Mouse (Mus musculus) gastrocnemius, postnatal 36 days (tissue): ENCODE measurements around the gene Gnat2. TPM values are rescaled to one million over a fixed set of nuclear protein-coding genes. Genes with fewer than 3 reads are reported as not detected.

Experiments used
- DNase-seq, 2 experiments: peaks; one replicate each; pipeline ENCODE4 v3.0.0; 2022
- intact Hi-C: fragments of 180-260 bp; cut with DNase I; formaldehyde crosslinking; loops from one replicate; pipeline ENCODE4 v1.15.1; 2025
- long read RNA-seq, 2 experiments: library from polyadenylated mRNA; stranded (forward); transcript quantifications; one replicate each; pipeline ENCODE4 v2.0.0; 2021
- total RNA-seq, 2 experiments: library from RNA; stranded (reverse); gene quantifications; 2 replicates each; pipeline ENCODE4 v1.2.3; 2021

The Gnat2 gene
- under 1 TPM; 0.25 to 0.28 TPM for total RNA-seq
- long read RNA-seq, experiment 1, result 0 reads
- long read RNA-seq, experiment 2, result 0 reads

GRCm38 (mm10) chr3:108092536-108093115 is at the start of gene Gnat2:
Gnat2 (plus strand) TSS chr3:108092789.
- intact Hi-C loops, result no loop called here
- DNase-seq, result no peak

GRCm38 (mm10) chr3:108044394-108045140 is 48.0 kb upstream of the Gnat2 start, which contains the start of gene Gstm4:
Gstm4 (minus strand) TSS chr3:108044894.
- intact Hi-C loops, result no loop called here
- peak; percentile 78 to 84 for DNase-seq

- intact Hi-C loops, result no loop called here
- DNase-seq, result no peak
These were observed 45.5 kb upstream of the Gnat2 start for GRCm38 (mm10) chr3:108046944-108047655.

- intact Hi-C loops, result no loop called here
These were observed 44.3 kb upstream of the Gnat2 start for GRCm38 (mm10) chr3:108048306-108048705.

GRCm38 (mm10) chr3:108050493-108050892 is 42.1 kb upstream of the Gnat2 start:
- intact Hi-C loops, result no loop called here
- no peak for DNase-seq

More at GRCm38 (mm10) chr3:108048306-108048705, 44.3 kb upstream of the Gnat2 start:
- no peak for DNase-seq

- intact Hi-C loops, result loop anchor here (2.0 to 10.0 kb wide), 5 partner anchors 44 to 367 kb away; partner anchors contain the start of genes Ahcyl1 and Gstm1
These were observed 31.2 kb upstream of the Gnat2 start for GRCm38 (mm10) chr3:108061420-108061819.

GRCm38 (mm10) chr3:108062648-108063047 is 29.9 kb upstream of the Gnat2 start:
- no peak for DNase-seq
- intact Hi-C loops, result loop anchor here (5.0 to 10.0 kb wide), 4 partner anchors 45 to 368 kb away; partner anchors contain the start of genes Ahcyl1 and Gstm1

More at GRCm38 (mm10) chr3:108061420-108061819, 31.2 kb upstream of the Gnat2 start:
- DNase-seq, result no peak

- intact Hi-C loops, result loop anchor here (5.0 to 10.0 kb wide), 4 partner anchors 47 to 370 kb away; partner anchors contain the start of genes Ahcyl1 and Gstm1
- no peak for DNase-seq
These were observed 27.9 kb upstream of the Gnat2 start for GRCm38 (mm10) chr3:108064672-108065071.

- no peak for DNase-seq
- intact Hi-C loops, result loop anchor here (10.0 kb wide), 1 partner anchor 371 kb away; the partner anchor contains the start of gene Ahcyl1
These were observed 27.0 kb upstream of the Gnat2 start for GRCm38 (mm10) chr3:108065551-108065950.

- DNase-seq, result no peak
- intact Hi-C loops, result loop anchor here (10.0 kb wide), 1 partner anchor 373 kb away; the partner anchor contains the start of gene Ahcyl1
These were observed 25.1 kb upstream of the Gnat2 start for GRCm38 (mm10) chr3:108067370-108067934.

GRCm38 (mm10) chr3:108068826-108069225 is 23.8 kb upstream of the Gnat2 start:
- DNase-seq, result no peak
- intact Hi-C loops, result loop anchor here (10.0 kb wide), 1 partner anchor 374 kb away; the partner anchor contains the start of gene Ahcyl1

GRCm38 (mm10) chr3:108069231-108069870 is 23.2 kb upstream of the Gnat2 start:
- intact Hi-C loops, result loop anchor here (10.0 kb wide), 1 partner anchor 375 kb away; the partner anchor contains the start of gene Ahcyl1
- DNase-seq, result no peak

GRCm38 (mm10) chr3:108070295-108071293 is 22.0 kb upstream of the Gnat2 start:
- DNase-seq, result peak; percentile 66 to 77
- intact Hi-C loops, result no loop called here

- intact Hi-C loops, result loop anchor here (1.0 kb wide), 1 partner anchor 77 kb away; no protein-coding TSS in a partner anchor
- no peak for DNase-seq
These were observed 19.5 kb upstream of the Gnat2 start for GRCm38 (mm10) chr3:108072983-108073569.

GRCm38 (mm10) chr3:108076836-108077235 is 15.8 kb upstream of the Gnat2 start:
- DNase-seq, result no peak
- intact Hi-C loops, result no loop called here

- intact Hi-C loops, result no loop called here
- no peak for DNase-seq
These were observed 10.9 kb upstream of the Gnat2 start for GRCm38 (mm10) chr3:108081681-108082080.

GRCm38 (mm10) chr3:108082251-108082875 is 10.2 kb upstream of the Gnat2 start:
- intact Hi-C loops, result no loop called here
- no peak for DNase-seq
